Mouse (Mus musculus): Measurements from ENCODE around the gene Gm4141. TPM values are rescaled to one million over a fixed set of nuclear protein-coding genes. Genes with fewer than 3 reads are reported as not detected.

Gene Gm4141
- polyA plus RNA-seq (2015; fragmentation: Nextera tagmentation; extraction: Ambion mirVana) = not detected in 2 replicates

GRCm38 (mm10) chr7:20576141-20576540 is at the start of gene Gm4141:
Gm4141 (minus strand) TSS chr7:20576241.

GRCm38 (mm10) chr7:20598921-20599320 is 22.9 kb upstream of the Gm4141 start, which contains the start of gene Gm4513:
Gm4513 (minus strand) TSS chr7:20599021.

GRCm38 (mm10) chr7:20545657-20546056 is 30.4 kb downstream of the Gm4141 start, which contains the start of gene Gm5726:
Gm5726 (minus strand) TSS chr7:20545757.

DNA sequence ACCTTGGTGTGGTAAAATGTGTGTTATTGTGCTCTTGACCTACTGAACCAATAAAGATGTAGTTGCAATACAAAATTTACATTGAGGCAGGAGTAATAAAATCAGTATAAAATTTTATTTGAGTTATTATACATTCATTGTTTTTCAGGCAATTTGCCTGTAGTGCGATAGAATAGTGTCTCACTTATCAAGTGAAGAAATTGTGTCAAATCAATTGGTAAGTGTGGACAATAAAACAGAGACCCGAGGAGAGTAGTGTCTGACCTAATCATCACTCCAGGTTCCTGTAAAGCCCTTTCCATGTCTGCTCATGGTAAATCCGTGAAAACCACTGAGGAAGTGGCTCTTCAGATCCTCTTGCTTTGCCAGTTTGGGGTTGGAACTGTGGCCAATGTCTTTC is 42.5 kb downstream of the Gm4141 start, which contains the start of gene Vmn1r104:
Gene Vmn1r104, plus strand, starts transcription at position 301 of the 400 bp plus-strand sequence.

Other genes starting within 250 kb of the Gm4141 start
- not detected in 2 replicates for gene Gm4133, start 242.2 kb downstream of the Gm4141 start, polyA plus RNA-seq (2015; fragmentation: Nextera tagmentation; extraction: Ambion mirVana)
- gene Gm5728, start 200.8 kb downstream of the Gm4141 start, polyA plus RNA-seq (2015; fragmentation: Nextera tagmentation; extraction: Ambion mirVana) = not detected in 2 replicates
- gene Vmn1r100, start 158.3 kb downstream of the Gm4141 start, polyA plus RNA-seq (2015; fragmentation: Nextera tagmentation; extraction: Ambion mirVana) = not detected in 2 replicates
- gene Vmn1r101, start 133.6 kb downstream of the Gm4141 start, polyA plus RNA-seq (2015; fragmentation: Nextera tagmentation; extraction: Ambion mirVana) = not detected in 2 replicates
- not detected in 2 replicates for gene Gm10670, start 101.3 kb downstream of the Gm4141 start, polyA plus RNA-seq (2015; fragmentation: Nextera tagmentation; extraction: Ambion mirVana)
- not detected in 2 replicates for gene Vmn1r103, start 65.7 kb downstream of the Gm4141 start, polyA plus RNA-seq (2015; fragmentation: Nextera tagmentation; extraction: Ambion mirVana)
- gene Vmn1r104, start 42.4 kb downstream of the Gm4141 start, polyA plus RNA-seq (2015; fragmentation: Nextera tagmentation; extraction: Ambion mirVana) = not detected in 2 replicates
- gene Gm5726, start 30.5 kb downstream of the Gm4141 start, polyA plus RNA-seq (2015; fragmentation: Nextera tagmentation; extraction: Ambion mirVana) = not detected in 2 replicates
- gene Gm4513, start 22.8 kb upstream of the Gm4141 start, polyA plus RNA-seq (2015; fragmentation: Nextera tagmentation; extraction: Ambion mirVana) = 0.16 TPM in 1 of 2 replicates, not detected in the other
- not detected in 2 replicates for gene Vmn1r107, start 92.7 kb upstream of the Gm4141 start, polyA plus RNA-seq (2015; fragmentation: Nextera tagmentation; extraction: Ambion mirVana)
- not detected in 2 replicates for gene Vmn1r111, start 127.0 kb upstream of the Gm4141 start, polyA plus RNA-seq (2015; fragmentation: Nextera tagmentation; extraction: Ambion mirVana)
- gene Gm10668, start 154.4 kb upstream of the Gm4141 start, polyA plus RNA-seq (2015; fragmentation: Nextera tagmentation; extraction: Ambion mirVana) = not detected in 2 replicates
- not detected in 2 replicates for gene Vmn1r112, start 194.9 kb upstream of the Gm4141 start, polyA plus RNA-seq (2015; fragmentation: Nextera tagmentation; extraction: Ambion mirVana)
- gene Vmn1r113, start 211.0 kb upstream of the Gm4141 start, polyA plus RNA-seq (2015; fragmentation: Nextera tagmentation; extraction: Ambion mirVana) = not detected in 2 replicates
- gene Vmn1r114, start 235.9 kb upstream of the Gm4141 start, polyA plus RNA-seq (2015; fragmentation: Nextera tagmentation; extraction: Ambion mirVana) = not detected in 2 replicates